Mouse (Mus musculus): ENCODE data around the gene Gm44805.
A peak's percentile ranks its signal among the peaks of the same experiment; 100 is the strongest.
"Not testable (repeated sequence)": the region's sequence is repeated elsewhere in the genome, so short reads cannot be mapped to it uniquely, and the experiment has no call there.

Gm44805 gene

GRCm38 (mm10) chr7:19698907-19699826 lies 17.9 kb upstream of the Gm44805 start, which contains the start of gene Apoe:
Apoe (minus strand) TSS chr7:19699188.
- peak; percentile 63 for DNase-seq

- no peak for DNase-seq
These were observed 17.0 kb upstream of the Gm44805 start for GRCm38 (mm10) chr7:19697949-19698906.

GRCm38 (mm10) chr7:19696336-19696873 lies 15.2 kb upstream of the Gm44805 start:
- DNase-seq = no peak

GRCm38 (mm10) chr7:19695881-19696280 lies 14.7 kb upstream of the Gm44805 start:
- no peak for DNase-seq

GRCm38 (mm10) chr7:19695213-19695594 lies 14.0 kb upstream of the Gm44805 start:
- no peak for DNase-seq

GRCm38 (mm10) chr7:19694336-19695212 lies 13.4 kb upstream of the Gm44805 start:
- no peak for DNase-seq

GRCm38 (mm10) chr7:19693421-19693820 lies 12.2 kb upstream of the Gm44805 start:
- DNase-seq = peak; percentile 46

- no peak for DNase-seq
These were observed 10.9 kb upstream of the Gm44805 start, which contains the start of gene Apoc1 for GRCm38 (mm10) chr7:19691873-19692865. Apoc1 (minus strand) TSS chr7:19692660.

GRCm38 (mm10) chr7:19691434-19691833 lies 10.2 kb upstream of the Gm44805 start:
- DNase-seq = no peak

GRCm38 (mm10) chr7:19690845-19691244 lies 9.6 kb upstream of the Gm44805 start:
- no peak for DNase-seq

- no peak for DNase-seq
These were observed 7.4 kb upstream of the Gm44805 start for GRCm38 (mm10) chr7:19688611-19689010.

GRCm38 (mm10) chr7:19688101-19688500 lies 6.9 kb upstream of the Gm44805 start:
- no peak for DNase-seq

- not testable (repeated sequence) for DNase-seq
These were observed 5.8 kb upstream of the Gm44805 start for GRCm38 (mm10) chr7:19686927-19687583.

GRCm38 (mm10) chr7:19686521-19686920 lies 5.3 kb upstream of the Gm44805 start:
- no peak for DNase-seq

- no peak for DNase-seq
These were observed 4.2 kb upstream of the Gm44805 start for GRCm38 (mm10) chr7:19685374-19685773.

GRCm38 (mm10) chr7:19683771-19684201 lies 2.6 kb upstream of the Gm44805 start:
- DNase-seq = no peak

GRCm38 (mm10) chr7:19682979-19683378 lies 1.8 kb upstream of the Gm44805 start:
- no peak for DNase-seq

GRCm38 (mm10) chr7:19680702-19681101 lies 521 bp downstream of the Gm44805 start:
- no peak for DNase-seq

GRCm38 (mm10) chr7:19678901-19679300 lies 2.3 kb downstream of the Gm44805 start:
- DNase-seq = no peak

- no peak for DNase-seq
These were observed 3.4 kb downstream of the Gm44805 start, which contains the start of gene Apoc2 for GRCm38 (mm10) chr7:19677872-19678271. Apoc2 (minus strand) TSS chr7:19677941.
